Mouse (Mus musculus): ENCODE data around the gene Olfr44. TPM values are rescaled to one million over a fixed set of nuclear protein-coding genes. Genes with fewer than 3 reads are reported as not detected.

The Olfr44 gene
- not detected in 2 replicates for polyA plus RNA-seq (2012; ENCODE audit: low replicate concordance)

DNA sequence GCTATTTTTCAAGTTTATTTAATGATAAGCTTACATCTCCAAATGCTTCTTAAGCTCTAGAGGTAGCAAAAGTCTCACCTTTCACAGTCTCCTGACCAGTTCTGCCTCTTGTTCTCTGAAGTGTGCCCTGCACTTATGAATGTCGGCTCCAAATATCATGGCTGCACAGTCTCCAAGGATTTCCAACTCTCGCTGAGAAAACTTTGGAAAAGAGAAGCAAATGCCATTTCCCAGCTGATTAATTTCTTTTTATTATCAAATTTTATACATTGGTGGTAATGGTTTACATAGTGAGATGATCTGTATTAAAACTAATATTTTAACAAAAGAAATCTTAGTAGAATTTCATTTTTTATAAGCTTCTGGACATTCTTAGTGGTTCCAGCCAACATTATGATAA lies at the start of gene Olfr44:
Gene Olfr44, minus strand, starts transcription at position 101 of the 400 bp plus-strand sequence.

DNA sequence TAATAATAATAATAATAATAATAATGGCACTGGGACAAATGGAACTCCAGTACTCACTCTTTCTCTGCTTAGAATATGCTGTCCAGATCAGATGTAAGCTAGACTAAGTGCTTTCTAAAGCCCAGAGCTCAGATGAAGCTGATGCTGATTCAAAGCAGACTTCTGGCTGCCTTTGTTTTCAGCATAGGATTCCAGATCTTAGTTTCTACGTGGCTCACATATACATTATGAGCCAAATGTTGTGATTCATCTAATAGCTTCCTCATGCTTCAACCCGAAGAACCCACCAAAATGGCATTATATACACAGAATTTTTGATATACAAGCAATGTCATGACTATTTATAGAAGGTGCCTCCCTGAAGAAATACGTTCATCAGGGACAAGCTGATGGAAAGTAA lies 21.7 kb upstream of the Olfr44 start, which contains the start of gene Olfr957:
Gene Olfr957, minus strand, starts transcription at position 279 of the 400 bp plus-strand sequence.

DNA sequence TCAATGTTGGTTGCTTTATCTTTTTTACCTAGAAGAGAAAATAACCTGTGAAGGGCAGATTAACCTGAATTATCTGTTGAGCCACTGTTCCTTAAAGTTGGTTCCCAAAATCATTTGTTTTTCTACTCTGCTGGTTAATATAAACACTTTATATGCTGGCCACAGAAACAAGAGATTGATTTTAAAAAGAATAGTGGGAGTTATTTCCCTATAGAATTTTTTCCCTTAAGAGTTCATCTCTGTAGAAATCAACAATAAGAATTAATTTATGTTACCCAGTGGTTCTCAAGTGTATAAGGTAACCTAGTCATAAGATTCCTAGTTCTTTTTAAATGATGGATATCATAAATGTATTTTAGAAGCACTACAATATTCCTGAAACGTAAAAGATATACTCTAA lies 22.0 kb downstream of the Olfr44 start, which contains the start of gene Olfr955:
Gene Olfr955, minus strand, starts transcription at position 101 of the 400 bp plus-strand sequence.

DNA sequence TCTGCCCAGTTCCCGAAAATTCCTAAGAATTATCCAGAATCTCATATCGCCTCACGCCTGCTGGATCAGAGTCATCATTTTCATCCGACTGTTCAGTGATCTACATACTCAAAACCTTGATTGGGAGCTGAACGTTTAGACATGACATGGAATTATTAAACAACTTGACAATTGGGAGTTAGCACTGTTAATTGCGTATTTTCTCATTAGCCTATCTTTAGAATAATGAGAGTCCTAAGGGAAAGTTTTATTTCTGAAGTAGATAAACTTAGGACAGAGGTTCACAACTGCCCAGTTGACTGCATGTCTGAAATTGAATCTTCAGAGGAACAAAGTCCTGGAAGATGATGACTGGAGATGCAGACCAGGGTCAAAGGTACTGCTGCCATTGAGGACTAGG lies 37.4 kb downstream of the Olfr44 start, which contains the start of gene Olfr954:
Gene Olfr954, plus strand, starts transcription at position 301 of the 400 bp plus-strand sequence.

Other genes starting within 250 kb of the Olfr44 start
- gene Olfr1537, start 244.0 kb downstream of the Olfr44 start, polyA plus RNA-seq (2012; ENCODE audit: low replicate concordance) = not detected in 2 replicates
- gene Olfr945, start 217.2 kb downstream of the Olfr44 start, polyA plus RNA-seq (2012; ENCODE audit: low replicate concordance) = not detected in 2 replicates
- not detected in 2 replicates for gene Olfr948, start 167.9 kb downstream of the Olfr44 start, polyA plus RNA-seq (2012; ENCODE audit: low replicate concordance)
- not detected in 2 replicates for gene Olfr951, start 106.6 kb downstream of the Olfr44 start, polyA plus RNA-seq (2012; ENCODE audit: low replicate concordance)
- gene Olfr952, start 66.8 kb downstream of the Olfr44 start, polyA plus RNA-seq (2012; ENCODE audit: low replicate concordance) = not detected in 2 replicates
- not detected in 2 replicates for gene Olfr954, start 37.3 kb downstream of the Olfr44 start, polyA plus RNA-seq (2012; ENCODE audit: low replicate concordance)
- not detected in 2 replicates for gene Olfr955, start 22.1 kb downstream of the Olfr44 start, polyA plus RNA-seq (2012; ENCODE audit: low replicate concordance)
- gene Olfr957, start 21.8 kb upstream of the Olfr44 start, polyA plus RNA-seq (2012; ENCODE audit: low replicate concordance) = not detected in 2 replicates
- not detected in 2 replicates for gene Olfr958, start 60.1 kb upstream of the Olfr44 start, polyA plus RNA-seq (2012; ENCODE audit: low replicate concordance)
- gene Olfr959, start 81.6 kb upstream of the Olfr44 start, polyA plus RNA-seq (2012; ENCODE audit: low replicate concordance) = not detected in 2 replicates
- not detected in 2 replicates for gene AW551984, start 110.4 kb upstream of the Olfr44 start, polyA plus RNA-seq (2012; ENCODE audit: low replicate concordance)
- not detected in 2 replicates for gene Olfr148, start 116.7 kb upstream of the Olfr44 start, polyA plus RNA-seq (2012; ENCODE audit: low replicate concordance)
- gene Olfr960, start 127.4 kb upstream of the Olfr44 start, polyA plus RNA-seq (2012; ENCODE audit: low replicate concordance) = not detected in 2 replicates
- not detected in 2 replicates for gene Olfr961, start 151.1 kb upstream of the Olfr44 start, polyA plus RNA-seq (2012; ENCODE audit: low replicate concordance)
- gene Olfr963, start 173.2 kb upstream of the Olfr44 start, polyA plus RNA-seq (2012; ENCODE audit: low replicate concordance) = not detected in 2 replicates
- not detected in 2 replicates for gene Olfr149, start 213.1 kb upstream of the Olfr44 start, polyA plus RNA-seq (2012; ENCODE audit: low replicate concordance)
- not detected in 2 replicates for gene Olfr965, start 217.4 kb upstream of the Olfr44 start, polyA plus RNA-seq (2012; ENCODE audit: low replicate concordance)
- not detected in 2 replicates for gene Olfr150, start 237.0 kb upstream of the Olfr44 start, polyA plus RNA-seq (2012; ENCODE audit: low replicate concordance)

Data from leukemia stem cell, adult 10-12 weeks (primary cell).